Mouse (Mus musculus) MEL (cell line): Measurements from ENCODE around the gene Gm45234. TPM values are rescaled to one million over a fixed set of nuclear protein-coding genes. Genes with fewer than 3 reads are reported as not detected.

Experiments
- DNase-seq: peaks from one replicate; pipeline ENCODE4 v3.0.0; 2011; ENCODE audit warnings: low read depth, low spot score
- H3K27ac ChIP-seq: 2 replicates; pipeline ENCODE4 v1.5.1; 2012; ENCODE audit warnings: low read depth, mild to moderate bottlenecking, control low read depth, low read length, moderate library complexity; ENCODE audit not compliant: control insufficient read depth
- H3K27me3 ChIP-seq, 2 experiments: fragments of 150-350 bp in 1 of 2; sonication (generic) in 1 of 2; 2 replicates each; pipeline ENCODE4 v1.6.1; 2012; ENCODE audit warnings: low read length in 2 of 2, mild to moderate bottlenecking in 2 of 2, improper control_type of control experiment in 1 of 2, moderate library complexity in 1 of 2; ENCODE audit not compliant: insufficient read depth in 2 of 2, control insufficient read depth in 1 of 2
- H3K36me3 ChIP-seq, 2 experiments: 2 replicates each; pipeline ENCODE4 v1.6.1; 2012 to 2014; ENCODE audit warnings: low read length in 2 of 2, improper control_type of control experiment in 1 of 2, inconsistent platforms in 1 of 2, mild to moderate bottlenecking in 1 of 2; ENCODE audit not compliant: insufficient read depth in 2 of 2, control insufficient read depth in 1 of 2
- H3K4me1 ChIP-seq, 2 experiments: fragments of 150-350 bp in 1 of 2; sonication (generic) in 1 of 2; 2 replicates each; pipeline ENCODE4 v1.6.1; 2012; ENCODE audit warnings: low read length in 2 of 2, improper control_type of control experiment in 1 of 2, mild to moderate bottlenecking in 1 of 2; ENCODE audit not compliant: insufficient read depth in 2 of 2, control insufficient read depth in 1 of 2
- H3K4me3 ChIP-seq, 2 experiments: fragments of 150-350 bp in 1 of 2; sonication (generic) in 1 of 2; 2 replicates each; pipeline ENCODE4 v1.5.1; 2012; ENCODE audit warnings: low read depth in 2 of 2, low read length in 2 of 2, mild to moderate bottlenecking in 2 of 2, moderate library complexity in 2 of 2, control low read depth in 1 of 2, improper control_type of control experiment in 1 of 2; ENCODE audit not compliant: control insufficient read depth in 1 of 2, insufficient read depth in 1 of 2
- H3K79me2 ChIP-seq: 2 replicates; pipeline ENCODE4 v1.6.1; 2012; ENCODE audit warnings: mild to moderate bottlenecking, low read length, moderate library complexity; ENCODE audit not compliant: control insufficient read depth, poor library complexity, insufficient read depth
- H3K9ac ChIP-seq: 2 replicates; pipeline ENCODE4 v1.6.1; 2012; ENCODE audit warnings: low read depth, mild to moderate bottlenecking, control low read depth, low read length, moderate library complexity; ENCODE audit not compliant: control insufficient read depth, poor library complexity, severe bottlenecking
- H3K9me3 ChIP-seq: fragments of 150-350 bp; sonication (generic); replicated peaks from 2 replicates; pipeline ENCODE4 v1.6.1; 2012; ENCODE audit warnings: mild to moderate bottlenecking, low read length, improper control_type of control experiment, moderate library complexity; ENCODE audit not compliant: insufficient read depth
- BHLHE40 ChIP-seq: IDR thresholded peaks from 2 replicates; pipeline ENCODE4 v1.6.1; 2012; ENCODE audit warnings: low read depth, mild to moderate bottlenecking, inconsistent platforms, low read length, improper control_type of control experiment, borderline replicate concordance
- CHD1 ChIP-seq: IDR thresholded peaks from 2 replicates; pipeline ENCODE4 v1.6.1; 2012; ENCODE audit warnings: low read depth, mild to moderate bottlenecking, inconsistent platforms, low read length, improper control_type of control experiment
- CTCF ChIP-seq, 3 experiments: IDR thresholded peaks in 2 of 3; conservative IDR thresholded peaks in 1 of 3; 2 replicates each; pipeline ENCODE4 v1.5.1; 2011 to 2012; ENCODE audit warnings: low read length in 3 of 3, low read depth in 2 of 3, mild to moderate bottlenecking in 2 of 3, improper control_type of control experiment in 1 of 3, inconsistent platforms in 1 of 3, mixed read lengths in 1 of 3, moderate library complexity in 1 of 3; ENCODE audit not compliant: control insufficient read depth in 1 of 3, insufficient read depth in 1 of 3, poor library complexity in 1 of 3, severe bottlenecking in 1 of 3
- E2F4 ChIP-seq: IDR thresholded peaks from 2 replicates; pipeline ENCODE4 v1.6.1; 2011; ENCODE audit warnings: low read depth, low read length, improper control_type of control experiment, borderline replicate concordance
- ETS1 ChIP-seq: IDR thresholded peaks from 2 replicates; pipeline ENCODE4 v1.6.1; 2012; ENCODE audit warnings: low read depth, mild to moderate bottlenecking, inconsistent platforms, low read length, improper control_type of control experiment, moderate library complexity
- GABPA ChIP-seq: IDR thresholded peaks from 2 replicates; pipeline ENCODE4 v1.6.1; 2012; ENCODE audit warnings: low read depth, mild to moderate bottlenecking, inconsistent platforms, low read length, improper control_type of control experiment, moderate library complexity
- GATA1 ChIP-seq: IDR thresholded peaks from 2 replicates; pipeline ENCODE4 v1.6.1; 2011; ENCODE audit warnings: low read depth, low read length, improper control_type of control experiment
- KAT2A ChIP-seq: conservative IDR thresholded peaks from 2 replicates; pipeline ENCODE4 v1.6.1; 2012; ENCODE audit warnings: low read depth, low read length, improper control_type of control experiment, inconsistent platforms
- MAFK ChIP-seq: IDR thresholded peaks from 2 replicates; pipeline ENCODE4 v1.6.1; 2011; ENCODE audit warnings: low read depth, mild to moderate bottlenecking, low read length, improper control_type of control experiment, borderline replicate concordance
- MAX ChIP-seq: IDR thresholded peaks from 2 replicates; pipeline ENCODE4 v1.6.1; 2011; ENCODE audit warnings: low read length, improper control_type of control experiment
- MEF2A ChIP-seq: IDR thresholded peaks from 2 replicates; pipeline ENCODE4 v1.6.1; 2014; ENCODE audit warnings: low read depth, mild to moderate bottlenecking, inconsistent platforms, low read length, improper control_type of control experiment; ENCODE audit not compliant: poor library complexity, insufficient replicate concordance, severe bottlenecking; ENCODE audit errors: extremely low read depth
- MXI1 ChIP-seq: IDR thresholded peaks from 2 replicates; pipeline ENCODE4 v1.6.1; 2011; ENCODE audit warnings: mild to moderate bottlenecking, low read depth, low read length, improper control_type of control experiment
- MYC ChIP-seq: IDR thresholded peaks from 2 replicates; pipeline ENCODE4 v1.6.1; 2011; ENCODE audit warnings: low read depth, mild to moderate bottlenecking, low read length, improper control_type of control experiment, moderate library complexity
- NELFE ChIP-seq: IDR thresholded peaks from 2 replicates; pipeline ENCODE4 v1.6.1; 2011; ENCODE audit warnings: low read depth, low read length, improper control_type of control experiment
- NRF1 ChIP-seq: IDR thresholded peaks from 2 replicates; pipeline ENCODE4 v1.6.1; 2014; ENCODE audit warnings: low read depth, mild to moderate bottlenecking, inconsistent platforms, low read length, improper control_type of control experiment, moderate library complexity; ENCODE audit not compliant: poor library complexity, insufficient read depth, severe bottlenecking
- RCOR1 ChIP-seq: IDR thresholded peaks from 2 replicates; pipeline ENCODE4 v1.6.1; 2012; ENCODE audit warnings: low read depth, mild to moderate bottlenecking, inconsistent platforms, low read length, improper control_type of control experiment
- SIN3A ChIP-seq: IDR thresholded peaks from 2 replicates; pipeline ENCODE4 v1.6.1; 2012; ENCODE audit warnings: low read length, improper control_type of control experiment, inconsistent platforms
- SMC3 ChIP-seq: IDR thresholded peaks from 2 replicates; pipeline ENCODE4 v1.6.1; 2011; ENCODE audit warnings: low read depth, low read length, improper control_type of control experiment
- ZC3H11A ChIP-seq: IDR thresholded peaks from 2 replicates; pipeline ENCODE4 v1.6.1; 2012; ENCODE audit warnings: low read depth, mild to moderate bottlenecking, inconsistent platforms, low read length, improper control_type of control experiment
- ZKSCAN1 ChIP-seq: IDR thresholded peaks from 2 replicates; pipeline ENCODE4 v1.6.1; 2012; ENCODE audit warnings: low read depth, mild to moderate bottlenecking, inconsistent platforms, low read length, improper control_type of control experiment, moderate library complexity
- ZMIZ1 ChIP-seq: IDR thresholded peaks from 2 replicates; pipeline ENCODE4 v1.6.1; 2012; ENCODE audit warnings: low read depth, mild to moderate bottlenecking, inconsistent platforms, low read length, improper control_type of control experiment, moderate library complexity
- polyA plus RNA-seq, 2 experiments: library from polyadenylated mRNA; stranded (reverse) in 1 of 2; unstranded in 1 of 2; fragments of >175 nt in 1 of 2; fragments of >200 nt in 1 of 2; gene quantifications; 2 replicates each; pipeline versions ENCODE4 v1.2.1 to v1.2.4; 2012; ENCODE audit warnings: low replicate concordance in 2 of 2, low read depth in 1 of 2; ENCODE audit not compliant: insufficient read length in 2 of 2, insufficient read depth in 1 of 2, missing spikeins in 1 of 2
- total RNA-seq: library from RNA; depleted of rRNA; stranded (reverse); fragments of 300-350 nt; gene quantifications from 2 replicates; pipeline ENCODE4 v1.2.3, GENCODE M21; 2012

The Gm45234 gene
- total and polyA plus RNA-seq, 3 experiments: 0.15 TPM; not detected in 2

DNA sequence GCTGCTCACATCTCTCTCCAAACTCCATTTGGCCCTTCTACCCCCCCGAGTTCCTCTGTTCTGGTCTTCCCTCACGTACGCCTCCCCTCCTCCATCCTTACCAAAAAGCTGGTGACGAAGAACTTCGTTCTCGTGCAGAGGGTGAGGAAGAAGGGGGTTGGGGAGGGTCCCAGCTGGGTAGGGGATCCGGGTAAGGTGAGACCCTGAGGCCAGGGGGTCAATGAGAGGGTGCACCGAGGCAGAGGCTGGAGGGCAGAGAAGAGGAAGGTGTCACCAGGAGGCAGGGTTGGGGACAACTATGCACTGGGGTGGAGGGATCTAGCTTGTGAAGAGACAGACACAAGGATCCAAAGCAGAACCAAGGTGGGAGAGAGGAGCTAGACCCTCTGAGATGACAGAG, 12.2 kb downstream of the Gm45234 start:
- H3K36me3 ChIP-seq: peaks cover 0 to 12% of the 10 kb centered on the region in 2 experiments; a peak in 2 of 4 replicates
- no peak for DNase-seq
- no peak overlapping the region for H3K27ac ChIP-seq
- no peak overlapping the region for H3K9ac ChIP-seq
- H3K9me3 ChIP-seq: no peaks in the 10 kb centered on the region
- TF ChIP-seq ZMIZ1: no peak
- no peak for TF ChIP-seq E2F4
- TF ChIP-seq CHD1: no peak
- TF ChIP-seq KAT2A: no peak
- no peak for TF ChIP-seq MEF2A
- TF ChIP-seq CTCF (IDR thresholded peaks at IDR 0.05 in 2 of 3, conservative IDR thresholded peaks at IDR 0.05 in 1 of 3; ENCODE audit: control insufficient read depth in 1 of 3, insufficient read depth in 1 of 3, low read depth in 2 of 3, low read length in 3 of 3, poor library complexity in 1 of 3, severe bottlenecking in 1 of 3): no peak
- no peak for TF ChIP-seq RCOR1
- TF ChIP-seq MAFK: no peak
- no peak for TF ChIP-seq MAX
- TF ChIP-seq SMC3: no peak
- no peak for TF ChIP-seq ZC3H11A
- no peak for TF ChIP-seq BHLHE40
- TF ChIP-seq SIN3A: no peak
- no peak for TF ChIP-seq MXI1
- no peak for TF ChIP-seq NELFE
- TF ChIP-seq NRF1: no peak
- TF ChIP-seq, all 39 proteins: peak for 0
- H3K4me3 ChIP-seq: no peak overlapping the region
- peaks cover 2 to 13% of the 10 kb centered on the region in 2 experiments; a peak in 3 of 4 replicates for H3K4me1 ChIP-seq
- H3K79me2 ChIP-seq: peaks cover 1% of the 10 kb centered on the region; the same call in 1 of the 2 replicates
- no peaks in the 10 kb centered on the region for H3K27me3 ChIP-seq

GRCm38 (mm10) chr6:124742839-124743514, 12.8 kb downstream of the Gm45234 start:
- H3K27ac ChIP-seq: no peak overlapping the region
- no peak overlapping the region for H3K9ac ChIP-seq
- TF ChIP-seq ZKSCAN1: no peak
- TF ChIP-seq MAFK: no peak
- TF ChIP-seq GABPA: no peak
- TF ChIP-seq ETS1: no peak
- no peak for TF ChIP-seq MYC
- no peak for TF ChIP-seq CHD1
- TF ChIP-seq E2F4: no peak
- no peak for TF ChIP-seq NELFE
- TF ChIP-seq GATA1: no peak
- peaks cover 1% of the 10 kb centered on the region; the same call in 1 of the 2 replicates for H3K79me2 ChIP-seq
- peaks cover 2 to 13% of the 10 kb centered on the region in 2 experiments; a peak in 3 of 4 replicates for H3K4me1 ChIP-seq
- no peak for DNase-seq
- peaks cover 0 to 12% of the 10 kb centered on the region in 2 experiments; a peak in 2 of 4 replicates for H3K36me3 ChIP-seq
- H3K27me3 ChIP-seq: no peaks in the 10 kb centered on the region
- no peaks in the 10 kb centered on the region for H3K9me3 ChIP-seq
- H3K4me3 ChIP-seq: no peak overlapping the region
